Mouse (Mus musculus) lung, adult 2 months (tissue): ENCODE measurements at regions not wholly inside any gene's neighbourhood (a gene's known extent, or its start where the extent isn't known, plus 50 kb on each side); places are given as distances from the start of the nearest gene placed in this dataset.

Source experiments
- CTCF ChIP-seq: fragments of 200-500 bp; IDR thresholded peaks from 2 replicates; pipeline ENCODE4 v1.5.1; 2011; ENCODE audit warnings: mild to moderate bottlenecking, low read length, control low read depth; ENCODE audit not compliant: insufficient read depth
- POLR2A ChIP-seq: fragments of 200-500 bp; IDR thresholded peaks from 2 replicates; pipeline ENCODE4 v1.6.1; 2011; ENCODE audit warnings: low read depth, mild to moderate bottlenecking, control low read depth, low read length, borderline replicate concordance; ENCODE audit errors: extremely low read depth

GRCm38 (mm10) chr7:74942146-74942545 lies 366.9 kb downstream of the Sv2b start:
- TF ChIP-seq POLR2A, result no peak
- no peak for TF ChIP-seq CTCF
